Mouse (Mus musculus): ENCODE data around the gene Jazf1. TPM values are rescaled to one million over a fixed set of nuclear protein-coding genes. Genes with fewer than 3 reads are reported as not detected.

Gene Jazf1
- total RNA-seq, 2 experiments from 2014 or later = 74.2 to 86.2 TPM

DNA sequence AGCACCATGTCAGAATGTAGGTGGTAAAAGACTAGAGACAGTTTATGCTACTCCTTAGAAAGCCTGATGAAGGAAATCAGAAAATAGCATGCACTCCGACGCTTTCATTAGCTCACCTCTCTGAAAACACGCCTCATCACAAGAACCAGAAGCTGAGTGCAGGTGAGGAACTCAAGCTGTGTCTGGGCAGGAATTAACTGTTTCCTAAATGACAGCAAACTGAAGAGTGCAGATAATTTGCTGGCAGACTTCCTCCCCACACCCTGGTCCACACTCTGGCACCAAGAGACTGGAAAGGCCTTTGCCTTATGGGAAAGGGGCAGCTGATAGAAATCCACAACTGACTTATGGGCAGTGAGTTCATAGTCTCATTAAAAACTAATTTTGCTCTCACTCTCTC is 175.5 kb downstream of the Jazf1 start:
- no peak for DNase-seq (ENCODE audit: extremely low spot score in 1 of 2, low spot score in 2 of 2)

GRCm38 (mm10) chr6:52887541-52888203 is 180.8 kb downstream of the Jazf1 start:
- intact Hi-C loops (cut with DNase I) = no loop called here

More for the DNA sequence above, 175.5 kb downstream of the Jazf1 start:
- intact Hi-C loops (cut with DNase I) = no loop called here

DNA sequence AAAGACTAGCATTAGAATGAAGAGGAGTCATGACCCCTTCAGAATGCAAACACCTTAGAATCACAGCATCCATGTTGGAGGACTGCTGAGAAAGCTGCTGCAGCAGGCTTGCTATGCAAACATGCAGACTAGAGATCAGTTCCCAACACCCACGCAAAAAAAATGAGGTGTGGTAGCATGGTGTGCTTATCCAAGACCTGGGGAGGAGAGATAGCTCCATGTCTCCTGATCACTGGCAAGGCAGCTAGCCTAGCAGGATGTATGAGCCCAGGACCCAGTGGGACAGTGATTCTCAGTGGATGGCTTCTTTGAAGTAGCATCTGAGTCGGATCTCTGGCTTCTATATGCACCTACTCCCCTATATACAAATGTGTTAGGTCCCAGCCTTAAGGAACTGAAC is 184.7 kb downstream of the Jazf1 start:
- intact Hi-C loops (cut with DNase I) = no loop called here
- DNase-seq (ENCODE audit: extremely low spot score in 1 of 2, low spot score in 2 of 2) = no peak

More at GRCm38 (mm10) chr6:52887541-52888203, 180.8 kb downstream of the Jazf1 start:
- DNase-seq (ENCODE audit: extremely low spot score in 1 of 2, low spot score in 2 of 2) = no peak

DNA sequence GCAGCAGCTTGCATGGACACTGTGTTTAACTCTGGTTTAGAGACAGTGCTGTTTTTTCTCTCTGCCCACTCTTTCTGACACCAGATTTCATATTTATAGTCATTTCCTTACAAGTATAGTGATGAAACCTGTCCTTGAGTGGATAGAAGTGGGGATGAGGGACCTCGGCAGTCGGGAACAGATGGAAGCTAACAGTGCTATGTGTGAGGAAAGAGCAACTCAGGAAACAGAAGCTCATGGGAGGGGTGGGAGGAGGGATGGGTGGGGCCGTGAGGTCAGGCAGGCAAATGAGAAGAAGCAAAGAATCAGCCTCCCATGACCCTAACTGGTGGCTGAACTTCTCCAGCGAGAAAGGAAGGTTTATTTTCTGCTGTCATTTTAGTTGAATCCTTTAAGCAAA is 191.3 kb downstream of the Jazf1 start:
- no peak for DNase-seq (ENCODE audit: extremely low spot score in 1 of 2, low spot score in 2 of 2)
- intact Hi-C loops (cut with DNase I) = no loop called here

GRCm38 (mm10) chr6:52871306-52871705 is 197.1 kb downstream of the Jazf1 start:
- intact Hi-C loops (cut with DNase I) = no loop called here
- DNase-seq (ENCODE audit: extremely low spot score in 1 of 2, low spot score in 2 of 2) = no peak

DNA sequence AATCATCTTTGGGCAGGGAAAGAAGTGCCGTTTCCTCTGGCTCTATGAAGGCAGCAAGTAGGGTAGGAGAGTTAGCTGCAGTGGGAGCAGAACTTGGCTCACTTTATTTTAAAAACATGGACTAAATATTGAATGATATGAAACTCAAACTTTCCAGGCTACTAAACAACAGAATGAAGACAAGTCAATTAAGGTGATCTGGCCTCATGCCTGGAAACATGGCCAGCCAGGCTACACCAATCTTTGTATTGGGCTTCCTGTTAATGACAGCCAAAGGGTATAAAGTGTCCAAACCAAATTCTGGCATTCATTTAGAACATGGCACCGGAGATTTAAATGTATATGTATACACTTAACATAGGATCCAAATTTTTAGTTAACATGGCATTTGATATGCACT is 199.2 kb downstream of the Jazf1 start:
- intact Hi-C loops (cut with DNase I) = no loop called here
- no peak for DNase-seq (ENCODE audit: extremely low spot score in 1 of 2, low spot score in 2 of 2)

DNA sequence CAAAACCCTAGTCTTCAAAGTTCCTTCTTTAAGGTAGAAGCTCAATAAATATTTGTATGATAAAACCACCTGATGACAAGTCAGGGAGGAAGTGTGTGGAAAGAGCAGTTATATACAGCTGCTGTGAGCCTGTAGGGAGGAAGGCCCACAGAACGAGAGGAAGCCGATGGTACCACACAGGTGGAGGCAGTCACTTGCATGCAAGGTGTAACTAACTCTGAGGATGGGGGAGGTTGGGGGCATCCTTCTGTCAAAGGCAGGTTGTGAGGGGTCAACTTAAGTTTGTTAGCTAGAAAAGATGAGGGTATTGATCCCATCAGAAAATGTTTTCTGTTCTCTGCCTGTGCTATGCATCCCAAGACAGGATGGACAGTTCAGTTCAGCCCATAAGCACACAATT is 200.1 kb downstream of the Jazf1 start:
- intact Hi-C loops (cut with DNase I) = no loop called here
- no peak for DNase-seq (ENCODE audit: extremely low spot score in 1 of 2, low spot score in 2 of 2)

DNA sequence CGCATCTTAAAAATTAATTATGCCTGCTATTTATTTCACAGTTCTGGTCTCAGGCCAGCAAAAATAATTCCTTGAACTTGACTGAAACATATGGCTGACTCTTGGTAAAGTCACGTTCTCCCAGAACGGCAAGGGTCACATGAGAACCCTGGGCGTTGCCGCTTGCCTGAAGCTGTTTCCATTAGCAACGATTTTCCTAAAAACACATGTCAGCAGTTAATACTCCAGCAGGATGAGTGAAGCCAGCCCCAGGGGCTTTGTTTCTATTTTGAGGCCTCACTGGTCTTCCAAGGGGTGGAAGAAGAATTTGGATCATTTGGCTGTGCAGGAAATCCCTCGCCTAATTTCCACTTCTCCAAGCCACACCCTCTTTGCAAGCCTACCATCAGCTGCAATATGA is 206.5 kb downstream of the Jazf1 start:
- intact Hi-C loops (cut with DNase I) = no loop called here
- no peak for DNase-seq (ENCODE audit: extremely low spot score in 1 of 2, low spot score in 2 of 2)

- DNase-seq (ENCODE audit: extremely low spot score in 1 of 2, low spot score in 2 of 2) = peak; percentile 29 to 51
- intact Hi-C loops (cut with DNase I) = no loop called here
Observed at GRCm38 (mm10) chr6:52861186-52861820, 207.1 kb downstream of the Jazf1 start.

DNA sequence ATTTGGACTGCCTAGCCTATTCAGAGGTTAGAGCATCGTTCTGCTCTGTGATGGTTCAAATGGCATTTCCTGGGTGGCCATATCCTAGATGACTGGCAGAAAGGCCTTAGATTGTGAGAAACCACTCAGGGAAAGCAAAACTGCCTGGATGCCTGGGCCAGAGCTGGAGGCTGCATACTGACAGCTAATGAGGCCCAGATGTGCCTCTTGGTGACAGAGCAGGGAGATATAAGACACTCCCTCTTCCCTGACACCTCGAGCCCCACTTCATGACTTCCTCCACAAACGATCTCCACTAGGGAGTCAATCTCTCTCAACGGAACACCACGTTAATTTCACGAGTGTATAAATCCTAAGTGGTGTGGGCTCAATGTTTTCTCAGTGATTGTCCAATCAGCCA is 207.7 kb downstream of the Jazf1 start:
- no peak for DNase-seq (ENCODE audit: extremely low spot score in 1 of 2, low spot score in 2 of 2)
- intact Hi-C loops (cut with DNase I) = no loop called here

- intact Hi-C loops (cut with DNase I) = no loop called here
- DNase-seq (ENCODE audit: extremely low spot score in 1 of 2, low spot score in 2 of 2) = no peak
Observed at GRCm38 (mm10) chr6:52858911-52859431, 209.5 kb downstream of the Jazf1 start.

GRCm38 (mm10) chr6:52852404-52853107 is 215.9 kb downstream of the Jazf1 start:
- peak in 1 of 2 experiments; percentile 27 for DNase-seq (ENCODE audit: extremely low spot score in 1 of 2, low spot score in 2 of 2)
- intact Hi-C loops (cut with DNase I) = no loop called here

DNA sequence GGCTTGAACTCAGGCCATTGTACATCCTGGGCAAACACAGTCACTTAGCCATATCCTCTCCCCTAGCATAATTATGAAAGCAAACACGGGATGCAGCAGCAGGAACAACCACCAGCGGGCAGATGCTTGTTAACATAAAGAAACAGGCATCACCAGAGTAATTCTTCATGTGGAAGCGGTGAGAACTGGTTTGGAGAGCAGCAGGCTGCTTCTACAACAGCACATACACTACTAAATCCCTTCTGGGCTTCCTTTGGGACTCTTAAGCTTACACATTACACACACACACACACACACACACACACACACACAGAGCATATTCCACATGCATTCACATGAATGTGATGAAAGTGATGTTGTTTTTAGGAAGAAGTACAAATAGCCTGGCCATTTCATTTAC is 216.5 kb downstream of the Jazf1 start:
- intact Hi-C loops (cut with DNase I) = no loop called here
- DNase-seq (ENCODE audit: extremely low spot score in 1 of 2, low spot score in 2 of 2) = no peak

DNA sequence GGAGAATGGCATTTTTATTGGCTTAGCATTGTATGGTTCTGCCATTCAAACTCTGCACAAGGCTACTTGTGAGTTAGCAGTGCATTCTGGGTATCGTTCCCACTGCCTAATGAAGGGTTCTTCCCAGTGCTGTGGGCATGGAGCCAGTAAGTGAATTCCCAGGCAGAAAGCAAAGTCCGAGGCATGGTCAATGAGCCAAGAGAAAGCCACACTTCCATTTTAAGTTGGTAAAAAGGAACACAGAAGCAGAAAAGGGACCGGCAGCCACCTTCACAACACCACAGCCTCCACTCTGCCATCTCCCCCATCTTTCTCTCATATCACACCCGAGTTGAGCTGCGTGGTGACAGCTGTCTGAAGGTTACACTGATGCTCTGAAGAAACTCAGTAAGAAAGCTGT is 217.4 kb downstream of the Jazf1 start:
- intact Hi-C loops (cut with DNase I) = no loop called here
- peak; percentile 58 to 62 for DNase-seq (ENCODE audit: extremely low spot score in 1 of 2, low spot score in 2 of 2)

GRCm38 (mm10) chr6:52848199-52848598 is 220.2 kb downstream of the Jazf1 start:
- intact Hi-C loops (cut with DNase I) = no loop called here
- DNase-seq (ENCODE audit: extremely low spot score in 1 of 2, low spot score in 2 of 2) = no peak

- no peak for DNase-seq (ENCODE audit: extremely low spot score in 1 of 2, low spot score in 2 of 2)
- intact Hi-C loops (cut with DNase I) = no loop called here
Observed at GRCm38 (mm10) chr6:52846314-52846713, 222.1 kb downstream of the Jazf1 start.

GRCm38 (mm10) chr6:52844741-52845140 is 223.7 kb downstream of the Jazf1 start:
- intact Hi-C loops (cut with DNase I) = loop anchor here (5.0 kb wide), 1 partner anchor 73 kb away; no protein-coding TSS in a partner anchor
- no peak for DNase-seq (ENCODE audit: extremely low spot score in 1 of 2, low spot score in 2 of 2)

DNA sequence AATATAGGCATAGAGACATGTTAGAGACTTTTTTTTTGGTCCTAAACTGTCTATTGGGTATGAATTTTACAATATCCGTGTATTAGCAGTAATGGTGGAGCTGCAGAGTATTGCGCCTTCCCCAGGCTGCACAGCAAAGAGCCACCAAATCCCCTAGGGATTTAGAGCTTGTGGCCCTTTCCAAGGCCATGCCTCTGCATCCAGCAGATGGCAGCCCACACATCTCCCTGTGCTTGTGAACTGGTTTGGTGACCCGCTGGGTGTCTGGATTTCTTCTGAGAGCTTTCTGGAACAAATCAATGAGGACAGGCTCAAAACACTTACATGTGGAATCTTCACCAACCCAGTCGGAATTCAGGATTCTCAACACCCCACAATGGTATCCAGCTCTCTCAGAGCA is 225.4 kb downstream of the Jazf1 start:
- no peak for DNase-seq (ENCODE audit: extremely low spot score in 1 of 2, low spot score in 2 of 2)
- intact Hi-C loops (cut with DNase I) = loop anchor here (5.0 kb wide), 1 partner anchor 74 kb away; no protein-coding TSS in a partner anchor

DNA sequence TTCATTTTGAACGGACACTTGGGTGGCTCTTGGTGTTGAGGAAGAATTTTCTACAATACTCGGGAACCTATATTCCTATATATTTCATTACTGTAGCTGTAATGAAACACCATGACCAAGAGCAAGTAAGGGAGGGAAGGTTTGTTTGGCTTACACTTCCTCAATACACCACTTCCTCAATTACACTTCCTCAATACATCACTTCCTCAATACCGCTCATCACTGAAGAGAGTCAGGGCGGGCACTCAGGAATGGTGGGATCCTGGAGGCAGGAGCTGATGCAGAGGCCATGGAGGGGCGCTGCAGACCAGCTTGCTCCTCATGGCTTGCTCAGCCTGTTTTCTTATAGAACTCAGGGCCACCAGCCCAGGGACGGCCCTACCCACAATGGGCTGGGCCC is 225.8 kb downstream of the Jazf1 start:
- DNase-seq (ENCODE audit: extremely low spot score in 1 of 2, low spot score in 2 of 2) = no peak
- intact Hi-C loops (cut with DNase I) = loop anchor here (5.0 kb wide), 1 partner anchor 75 kb away; no protein-coding TSS in a partner anchor

- DNase-seq (ENCODE audit: extremely low spot score in 1 of 2, low spot score in 2 of 2) = no peak
- intact Hi-C loops (cut with DNase I) = loop anchor here (5.0 kb wide), 1 partner anchor 76 kb away; no protein-coding TSS in a partner anchor
Observed at GRCm38 (mm10) chr6:52841611-52842010, 226.8 kb downstream of the Jazf1 start.
